Mouse (Mus musculus) brain, embryonic 14.5 days (tissue): ENCODE data around the gene Tmppe.

Experiments
- CTCF ChIP-seq: fragments of 200-500 bp; IDR thresholded peaks from 2 replicates; pipeline ENCODE4 v1.5.1; 2012; ENCODE audit warnings: inconsistent platforms, mild to moderate bottlenecking, moderate library complexity, borderline replicate concordance; ENCODE audit not compliant: insufficient read depth, insufficient read length; ENCODE audit errors: extremely low read depth
- POLR2A ChIP-seq: fragments of 200-500 bp; IDR thresholded peaks from 2 replicates; pipeline ENCODE4 v1.6.1; 2012; ENCODE audit warnings: mild to moderate bottlenecking, inconsistent platforms, borderline replicate concordance; ENCODE audit not compliant: poor library complexity, insufficient read depth, insufficient read length, severe bottlenecking; ENCODE audit errors: extremely low read depth

DNA sequence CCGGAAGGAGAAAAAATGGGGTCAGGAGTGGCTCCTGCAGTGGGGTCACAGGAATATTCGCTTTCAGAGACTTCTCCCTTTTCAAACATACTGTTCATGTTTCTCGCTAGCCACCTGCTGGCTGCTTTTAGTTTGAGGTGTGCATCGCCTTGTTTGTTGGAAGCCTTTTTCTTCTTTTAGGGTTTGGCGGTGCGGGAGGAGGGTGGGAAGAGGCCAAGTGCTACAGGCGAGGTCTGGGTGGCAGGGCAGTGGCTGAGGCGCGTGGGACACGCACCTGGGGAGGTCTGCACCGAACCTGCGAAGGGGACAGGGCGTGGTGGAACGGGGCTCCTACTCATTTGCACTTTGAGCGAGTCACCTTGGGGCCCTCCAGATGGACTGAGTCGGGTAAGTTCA, 778 bp downstream of the Tmppe start:
- TF ChIP-seq CTCF (peak; percentile 46; the same call in 1 of the 2 replicates), POLR2A (no peak)
